Mouse (Mus musculus): ENCODE measurements at regions not wholly inside any gene's neighbourhood (a gene's known extent, or its start where the extent isn't known, plus 50 kb on each side); places are given as distances from the start of the nearest gene placed in this dataset.

DNA sequence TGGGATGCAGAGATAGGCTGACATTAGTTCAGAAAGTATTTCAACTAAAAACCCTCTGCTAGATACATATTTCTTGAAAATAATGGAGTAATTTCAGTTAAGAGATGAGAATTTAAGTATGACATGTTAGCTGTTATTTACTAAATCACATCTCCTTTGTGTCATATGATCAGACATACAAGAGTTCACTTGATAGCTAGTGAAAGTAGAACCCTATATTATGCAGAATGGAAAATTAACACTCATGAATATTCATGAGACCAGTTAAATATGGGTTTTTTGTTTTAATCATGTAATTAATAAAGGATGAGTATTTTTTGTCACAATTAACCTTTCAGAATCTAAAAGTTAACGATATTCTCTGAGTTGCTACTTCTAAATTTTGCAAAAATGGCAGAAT lies 1349.4 kb downstream of the Slc22a22 start:
- DNase-seq, result no peak

- no peak for DNase-seq
These were observed 1357.9 kb downstream of the Slc22a22 start for GRCm38 (mm10) chr15:56119287-56120065.

GRCm38 (mm10) chr15:56108313-56108712 lies 1369.1 kb downstream of the Slc22a22 start:
- no peak for DNase-seq

- no peak for DNase-seq
These were observed 1369.7 kb downstream of the Slc22a22 start for GRCm38 (mm10) chr15:56107719-56108118.

DNA sequence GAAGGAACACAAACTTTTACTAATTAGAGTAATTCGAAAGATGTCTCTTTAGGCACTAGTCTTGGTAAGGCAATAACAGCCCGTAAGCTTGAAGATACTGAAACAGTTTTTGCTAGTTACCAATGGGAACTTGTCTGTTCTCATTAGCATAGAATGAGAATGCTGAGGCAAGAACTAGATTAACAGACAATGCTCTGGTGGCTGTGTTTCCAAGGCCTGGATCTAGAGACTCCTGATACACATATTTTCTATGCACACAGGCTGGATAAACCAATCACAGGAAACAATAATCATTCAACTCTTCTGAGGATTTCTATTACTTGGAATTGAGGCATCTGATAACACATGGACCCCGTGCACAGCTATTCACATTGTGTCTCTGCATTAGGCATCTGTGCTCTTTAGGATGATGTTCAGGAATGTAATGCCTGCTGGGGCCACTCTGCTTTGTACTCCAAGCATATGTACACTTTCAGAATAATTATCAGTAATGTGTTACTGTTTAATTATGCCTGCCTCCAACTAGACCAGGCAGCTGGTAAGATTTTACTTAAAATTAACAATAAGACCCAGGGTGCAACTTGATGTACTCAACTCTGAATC lies 1377.2 kb downstream of the Slc22a22 start:
- DNase-seq, result no peak

DNA sequence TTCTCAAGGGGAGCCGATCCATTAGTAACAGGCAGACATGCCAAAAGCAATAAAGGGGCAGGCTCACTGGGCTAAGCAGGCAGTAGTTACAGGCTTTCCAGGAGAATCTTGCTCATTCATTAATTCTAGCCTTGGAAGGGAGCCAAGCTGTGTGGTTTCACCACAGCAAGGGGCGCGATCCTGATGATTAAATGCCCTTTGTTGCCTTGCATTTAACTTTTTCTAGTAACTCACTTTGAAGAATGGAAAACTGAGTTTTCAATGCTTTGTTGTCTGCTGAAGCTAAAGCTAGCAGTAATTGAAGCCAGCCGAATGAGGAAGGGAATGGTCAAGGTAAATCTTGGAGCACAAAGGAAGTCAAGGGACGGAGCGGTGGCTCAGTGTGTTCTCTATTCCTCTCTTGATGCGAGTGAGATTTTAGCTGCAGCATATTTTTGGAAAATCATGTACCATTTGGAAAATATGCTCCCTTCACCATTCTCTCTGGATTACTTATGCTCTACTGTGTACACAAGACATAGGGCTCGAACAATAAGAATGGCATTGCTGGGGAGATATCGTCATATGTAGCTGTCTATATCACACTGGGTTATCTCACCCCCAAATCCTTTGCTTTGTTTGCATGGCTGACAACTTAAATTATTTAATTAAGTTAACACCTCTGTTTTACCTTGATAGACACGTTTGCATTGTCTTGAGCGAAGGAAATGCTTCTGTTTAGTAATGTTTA lies 1399.4 kb downstream of the Slc22a22 start:
- no peak for DNase-seq

GRCm38 (mm10) chr15:56077081-56077480 lies 1400.3 kb downstream of the Slc22a22 start:
- no peak for DNase-seq

GRCm38 (mm10) chr15:56076680-56077079 lies 1400.7 kb downstream of the Slc22a22 start:
- no peak for DNase-seq

DNA sequence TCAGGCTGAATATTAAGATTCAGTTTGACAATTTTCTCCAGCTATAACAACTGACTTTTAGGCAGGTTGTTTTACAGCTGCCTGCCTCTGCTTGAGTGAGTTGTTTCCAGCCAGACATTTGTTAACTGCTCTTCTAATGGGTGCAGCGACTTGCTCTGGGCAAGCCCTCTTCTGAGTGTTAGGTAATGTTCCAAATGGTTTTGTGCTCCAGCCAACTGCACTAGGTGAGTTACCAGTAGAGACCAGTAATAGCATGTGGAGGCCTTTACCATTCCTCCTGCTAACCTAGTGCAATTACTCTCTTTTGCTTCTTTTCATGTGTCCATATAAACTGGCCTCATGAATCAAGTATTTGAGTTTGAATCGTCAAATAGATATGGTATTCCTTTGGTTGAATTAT lies 1407.9 kb downstream of the Slc22a22 start:
- no peak for DNase-seq

- no peak for DNase-seq
These were observed 1410.2 kb downstream of the Slc22a22 start for GRCm38 (mm10) chr15:56067214-56067613.

DNA sequence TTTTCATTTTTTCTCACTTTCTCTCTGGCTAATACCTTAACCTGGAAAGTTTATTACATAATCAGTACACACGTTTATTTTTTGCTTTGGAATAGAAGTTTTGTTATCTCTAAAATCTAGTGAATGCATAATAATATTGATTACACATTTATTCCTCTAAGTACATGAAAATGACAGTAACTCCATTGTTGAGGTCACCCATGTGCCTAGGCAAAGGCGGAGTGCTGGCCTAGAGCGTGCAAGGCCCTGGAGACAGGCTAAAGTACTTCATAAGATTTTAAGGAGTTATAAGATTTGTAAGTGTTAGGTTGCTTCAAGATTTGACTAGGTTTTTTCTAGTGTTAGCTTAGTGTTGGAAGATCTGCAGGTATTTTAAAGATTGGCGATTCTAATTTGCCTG lies 1410.9 kb downstream of the Slc22a22 start:
- DNase-seq, result no peak

- DNase-seq, result no peak
These were observed 1411.4 kb downstream of the Slc22a22 start for GRCm38 (mm10) chr15:56065872-56066534.

DNA sequence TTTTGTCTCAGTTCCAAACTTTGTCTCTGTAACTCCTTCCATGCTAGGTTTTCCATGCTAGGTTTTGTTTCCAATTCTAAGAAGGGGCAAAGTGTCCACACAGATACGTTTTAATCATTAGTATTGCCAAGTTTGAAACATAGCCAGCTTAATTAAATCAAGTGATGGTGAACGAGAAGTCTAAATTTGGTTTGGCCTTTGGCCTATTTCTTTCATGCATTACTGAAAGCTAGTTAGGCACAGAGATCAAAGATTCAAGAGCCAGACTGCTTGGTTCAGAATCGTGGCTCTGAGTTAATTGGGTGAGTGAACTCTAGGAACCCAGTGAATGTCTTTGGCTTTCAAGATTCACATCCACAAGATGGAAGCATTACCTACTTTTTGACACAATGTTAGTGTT lies 1414.8 kb downstream of the Slc22a22 start:
- DNase-seq, result no peak

GRCm38 (mm10) chr15:56061326-56061725 lies 1416.1 kb downstream of the Slc22a22 start:
- no peak for DNase-seq

DNA sequence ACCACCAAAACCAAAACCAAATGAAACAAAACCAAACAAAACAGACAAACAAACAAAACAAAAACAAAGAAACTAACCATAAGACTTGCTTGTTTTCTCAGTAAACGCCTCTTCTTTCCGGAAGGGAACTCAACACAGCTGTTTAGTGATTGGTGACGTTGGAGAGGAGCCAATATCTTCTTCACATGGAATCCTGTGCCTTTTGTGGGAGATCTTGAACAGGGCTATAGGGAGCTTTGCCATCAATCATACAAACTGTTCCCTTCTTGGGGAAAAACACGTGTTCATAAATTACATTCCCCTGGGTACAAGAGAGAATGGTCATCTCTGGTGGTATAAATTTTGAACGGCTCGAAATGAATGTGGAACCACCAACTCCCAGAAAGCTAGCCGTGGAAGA lies 1426.7 kb downstream of the Slc22a22 start:
- no peak for DNase-seq

DNA sequence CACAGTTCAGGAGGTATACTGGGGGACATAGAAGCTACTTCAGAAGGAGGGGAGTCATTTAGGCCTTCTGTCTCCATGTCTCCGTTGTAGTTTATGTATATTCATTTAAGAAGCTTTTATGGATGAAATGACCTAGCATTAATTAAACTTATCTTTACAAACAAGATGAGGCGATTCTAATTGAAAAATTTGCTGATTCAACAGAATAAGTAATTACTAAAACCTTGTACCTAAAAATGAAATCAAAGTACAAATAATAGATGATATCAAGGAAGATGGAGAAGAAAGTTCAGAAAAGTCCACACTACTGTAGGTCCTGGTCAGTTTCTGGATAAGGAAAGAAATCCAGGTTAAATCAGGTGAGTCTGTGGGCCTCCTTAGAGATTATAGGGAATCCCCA lies 1429.6 kb downstream of the Slc22a22 start:
- no peak for DNase-seq

- DNase-seq, result peak; percentile 82
These were observed 1430.5 kb downstream of the Slc22a22 start for GRCm38 (mm10) chr15:56046679-56047532.

GRCm38 (mm10) chr15:56045510-56046245 lies 1431.7 kb downstream of the Slc22a22 start:
- no peak for DNase-seq

DNA sequence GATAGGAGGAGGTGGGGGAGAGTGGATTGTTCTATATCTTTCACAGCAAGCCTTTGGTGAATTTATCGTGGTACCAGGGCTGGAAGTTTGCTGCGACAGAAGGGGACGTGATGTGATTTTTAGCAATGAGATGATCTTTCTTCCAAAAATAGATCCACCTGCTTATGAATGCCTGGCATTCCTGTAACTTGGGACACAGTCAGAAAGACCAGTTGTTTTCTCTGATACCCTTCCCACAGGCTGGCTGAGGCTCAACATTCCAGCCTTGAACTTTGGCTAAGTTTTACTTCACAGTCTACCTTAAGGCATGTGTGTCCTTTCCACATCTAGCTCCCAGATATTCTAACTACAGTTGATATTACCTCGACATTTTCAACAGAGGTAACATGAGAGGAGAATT lies 1434.1 kb downstream of the Slc22a22 start:
- DNase-seq, result no peak

DNA sequence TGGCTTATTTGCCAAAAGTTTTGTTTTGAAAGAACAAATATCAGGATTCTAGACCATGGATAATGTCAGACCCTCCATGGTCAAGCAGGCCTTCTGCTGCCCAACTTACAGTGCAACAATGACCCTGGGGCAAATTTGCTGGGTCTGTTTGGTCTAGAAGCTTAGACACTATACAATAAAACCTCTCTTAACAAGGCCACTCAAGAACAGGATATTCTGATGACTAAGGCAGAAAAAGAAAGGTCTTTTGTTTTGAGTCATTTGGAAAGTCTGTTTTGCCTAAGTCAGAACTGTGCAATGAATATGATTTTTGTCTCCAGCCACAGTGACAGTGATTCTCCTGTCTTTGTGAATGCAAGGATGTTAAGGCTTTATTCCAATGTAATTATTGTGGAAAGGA lies 1435.0 kb downstream of the Slc22a22 start:
- DNase-seq, result no peak

DNA sequence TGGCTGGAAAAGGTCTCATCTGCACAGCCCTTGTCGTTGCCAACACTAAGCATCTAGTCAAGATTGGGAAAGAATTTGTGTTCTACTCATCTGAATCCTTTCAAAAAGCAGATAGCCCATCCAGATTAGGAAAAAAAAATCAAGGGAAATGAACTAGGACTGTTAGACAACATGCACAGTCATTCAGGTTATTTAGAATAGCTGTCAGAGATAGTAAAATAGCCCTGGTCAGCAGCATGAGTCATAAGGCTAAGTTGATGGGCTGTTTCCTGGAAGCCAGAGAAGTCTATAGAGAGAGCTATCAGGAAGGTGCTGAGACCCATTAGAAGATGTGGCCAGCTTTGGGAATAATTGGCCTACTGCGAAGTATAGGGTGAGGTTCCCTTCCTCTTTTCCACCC lies 1447.4 kb downstream of the Slc22a22 start:
- DNase-seq, result no peak
